Mouse (Mus musculus) megakaryocyte, embryonic 14.5 days (primary cell): Measurements from ENCODE around the gene Atp5f1. TPM values are rescaled to one million over a fixed set of nuclear protein-coding genes. Genes with fewer than 3 reads are reported as not detected.
A peak's percentile ranks its signal among the peaks of the same experiment; 100 is the strongest.
"Not testable (repeated sequence)": the region's sequence is repeated elsewhere in the genome, so short reads cannot be mapped to it uniquely, and the experiment has no call there.

ENCODE experiments used
- H3K27me3 ChIP-seq: replicated peaks from 2 replicates; pipeline ENCODE3; 2012; ENCODE audit warnings: inconsistent platforms
- H3K36me3 ChIP-seq: replicated peaks from 2 replicates; pipeline ENCODE3; 2012; ENCODE audit warnings: low read length, inconsistent platforms, mixed read lengths
- H3K4me1 ChIP-seq: 2 replicates; pipeline ENCODE4 v1.6.1; 2012; ENCODE audit warnings: inconsistent platforms
- H3K4me3 ChIP-seq: replicated peaks from 2 replicates; pipeline ENCODE3; 2012; ENCODE audit warnings: moderate library complexity, mild to moderate bottlenecking, inconsistent platforms
- H3K9me3 ChIP-seq: 2 replicates; pipeline ENCODE4 v1.6.1; 2012; ENCODE audit warnings: inconsistent platforms
- FLI1 ChIP-seq: IDR thresholded peaks from 2 replicates; pipeline ENCODE4 v1.6.1; 2012; ENCODE audit warnings: low read length, inconsistent platforms, mixed read lengths
- GATA1 ChIP-seq: IDR thresholded peaks from 3 replicates; pipeline ENCODE4 v1.6.1; 2012; ENCODE audit warnings: mixed read lengths, low read length, inconsistent platforms, borderline replicate concordance
- polyA plus RNA-seq: library from polyadenylated mRNA; stranded (reverse); fragments of >175 nt; gene quantifications from 2 replicates; pipeline ENCODE4 v1.2.3, GENCODE M21; 2012; ENCODE audit warnings: low replicate concordance; ENCODE audit not compliant: insufficient read depth

Gene Atp5f1
- 260 and 290 TPM in 2 replicates for polyA plus RNA-seq

DNA sequence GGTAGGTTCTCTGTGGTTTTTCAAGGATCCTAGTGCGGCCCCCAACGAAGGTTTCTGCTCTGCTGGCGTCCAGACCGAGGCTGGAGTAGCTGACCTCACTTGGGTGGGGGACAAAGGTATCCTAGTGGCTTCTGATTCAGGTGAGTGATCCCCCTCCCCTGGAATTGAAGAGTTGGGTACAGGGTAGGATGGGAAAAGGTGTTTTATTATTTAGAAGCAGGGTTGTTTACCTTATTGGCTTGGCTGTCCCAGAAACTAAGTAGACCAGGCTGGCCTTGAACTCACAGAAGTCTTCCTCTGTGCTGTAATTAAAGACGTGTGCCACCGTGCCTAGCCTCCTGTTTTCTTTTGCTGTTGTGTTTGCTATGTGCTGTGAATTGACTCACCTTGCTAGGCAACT is at the start of gene Atp5f1:
Gene Atp5f1 (minus strand): TSS at position 101 of the 400 bp plus-strand sequence.
- Histone ChIP-seq H3K4me1 (peaks cover 60% of the 10 kb centered on the region), H3K36me3 (peaks cover 79% of the 10 kb centered on the region), H3K4me3 (peak within 1 kb of the TSS; percentile 99), H3K27me3 (no peaks in the 10 kb centered on the region), H3K9me3 (no peaks in the 10 kb centered on the region)
- TF ChIP-seq GATA1 (no peak), FLI1 (no peak)

DNA sequence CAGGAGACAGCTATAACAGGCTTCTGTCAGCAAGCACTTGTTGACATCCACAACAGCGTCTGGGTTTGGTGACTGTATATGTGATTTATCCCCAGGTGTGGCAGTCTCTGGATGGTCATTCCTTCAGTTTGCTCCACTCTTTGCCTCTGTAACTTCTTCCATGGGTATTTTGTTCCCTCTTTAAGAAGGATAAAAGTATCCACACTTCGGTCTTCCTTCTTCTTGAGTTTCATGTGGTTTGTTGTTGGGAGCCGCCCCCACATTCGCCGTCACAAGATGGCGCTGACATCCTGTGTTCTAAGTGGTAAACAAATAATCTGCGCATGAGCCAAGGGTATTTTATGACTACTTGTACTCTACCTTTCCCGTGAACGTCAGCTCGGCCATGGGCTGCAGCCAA is 43.5 kb upstream of the Atp5f1 start:
- not testable (repeated sequence) for H3K36me3 ChIP-seq, H3K4me3 ChIP-seq, H3K9me3 ChIP-seq
- peaks cover 10% of the 10 kb centered on the region for H3K4me1 ChIP-seq
- H3K27me3 ChIP-seq = peaks cover 10% of the 10 kb centered on the region

DNA sequence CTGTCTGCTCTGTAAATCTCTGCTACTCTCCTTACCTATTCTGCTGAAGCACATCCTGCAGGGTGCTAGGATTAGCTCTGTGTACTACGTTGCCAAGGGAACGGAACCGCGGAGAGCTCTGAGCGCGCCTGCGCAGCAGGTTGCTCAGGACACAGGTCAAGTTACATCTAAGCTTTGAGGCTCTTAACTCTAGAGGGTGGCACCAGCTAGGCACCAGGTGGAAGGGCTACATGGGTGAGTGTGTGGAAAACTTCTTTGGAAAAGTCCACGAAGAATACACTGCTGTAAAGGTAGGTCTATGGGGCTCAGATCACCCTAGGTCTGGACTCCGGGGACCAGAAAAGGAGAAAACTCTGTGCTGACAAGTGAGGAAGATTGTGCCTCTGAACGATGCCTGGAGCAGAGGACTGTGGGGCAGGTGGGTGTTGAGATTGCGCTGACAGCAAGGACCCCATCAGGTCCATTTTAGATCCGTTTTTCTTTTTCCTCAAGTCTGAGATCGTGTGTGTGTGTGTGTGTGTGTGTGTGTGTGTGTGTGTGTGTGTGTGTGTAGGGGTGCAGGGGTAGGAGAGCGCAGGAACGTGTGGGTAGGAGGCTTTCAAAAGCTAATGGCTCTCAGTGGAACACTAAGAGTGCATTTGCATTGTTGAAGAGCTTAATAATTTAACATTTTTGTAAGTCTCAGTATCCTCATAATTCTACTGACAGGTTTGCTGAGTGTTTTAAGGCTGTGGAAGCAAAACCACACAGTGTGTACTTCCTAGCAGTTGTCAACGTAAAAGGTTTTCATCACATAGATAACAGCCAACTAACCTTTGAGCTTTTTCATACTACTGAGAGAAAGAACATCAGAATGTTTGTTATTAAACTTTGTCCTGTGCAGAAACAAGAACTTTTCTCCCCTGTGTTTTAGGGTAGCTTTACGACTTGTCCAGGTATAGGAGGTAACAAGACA is 41.8 kb upstream of the Atp5f1 start:
- H3K36me3 ChIP-seq = no peaks in the 10 kb centered on the region
- no peak overlapping the region for H3K4me3 ChIP-seq
- TF ChIP-seq FLI1 = no peak
- no peak for TF ChIP-seq GATA1
- peaks cover 10% of the 10 kb centered on the region for H3K27me3 ChIP-seq
- peaks cover 10% of the 10 kb centered on the region for H3K4me1 ChIP-seq
- no peaks in the 10 kb centered on the region for H3K9me3 ChIP-seq

DNA sequence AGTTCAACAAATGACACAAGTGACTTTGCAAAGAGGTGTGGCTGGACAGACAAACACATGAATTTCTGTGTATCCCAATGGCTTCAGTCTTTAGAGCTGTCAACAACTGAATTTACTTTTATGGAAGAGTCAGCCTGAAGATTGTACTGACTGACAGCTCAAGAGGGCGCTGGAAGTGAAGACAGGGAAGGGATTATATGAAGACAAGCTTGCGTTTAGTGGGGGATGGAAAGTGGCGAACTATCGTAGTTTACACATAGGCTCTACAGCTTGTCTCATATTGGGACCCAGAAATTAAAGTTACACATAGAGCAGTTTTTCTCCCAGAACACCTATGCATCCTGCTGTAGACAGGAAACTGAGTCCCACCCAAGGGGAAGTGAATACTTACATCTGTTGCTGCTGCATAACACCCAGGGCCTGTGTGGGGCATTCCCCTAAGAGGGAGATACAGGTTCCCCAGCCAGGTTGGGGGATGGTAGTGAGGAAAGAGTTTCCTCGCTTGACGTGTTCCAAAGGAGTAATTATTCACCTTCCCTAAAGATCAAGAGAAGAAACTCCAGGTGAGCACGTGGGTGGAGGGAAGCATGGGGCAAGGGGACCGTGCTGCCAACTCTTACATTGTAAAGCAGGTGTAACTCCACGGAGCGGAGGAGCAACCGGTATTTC is 40.9 kb upstream of the Atp5f1 start:
- TF ChIP-seq FLI1 = no peak
- no peak for TF ChIP-seq GATA1
- Histone ChIP-seq H3K27me3 (peaks cover 10% of the 10 kb centered on the region), H3K9me3 (no peaks in the 10 kb centered on the region), H3K4me1 (peaks cover 10% of the 10 kb centered on the region), H3K36me3 (no peaks in the 10 kb centered on the region), H3K4me3 (peak overlapping the region; percentile 36)

DNA sequence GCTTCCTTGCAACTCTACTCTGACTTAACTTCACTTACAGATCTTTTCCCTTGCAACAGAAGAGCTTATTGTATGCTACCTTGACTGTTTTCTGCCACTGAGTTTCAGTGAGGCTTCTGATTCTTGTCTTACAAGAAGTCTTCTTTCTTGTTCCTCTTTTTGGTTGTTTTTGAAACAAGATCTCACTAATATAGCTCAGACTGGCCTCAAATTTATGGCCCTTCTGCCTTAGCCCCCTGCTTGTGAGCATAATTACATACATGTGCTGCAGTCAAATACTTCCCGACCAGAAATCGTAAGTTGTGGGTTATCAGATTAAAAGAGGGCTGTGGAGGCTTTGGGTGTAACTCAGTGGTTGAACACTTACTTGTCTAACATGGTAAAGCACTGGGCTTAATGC is 34.8 kb upstream of the Atp5f1 start:
- no peak for TF ChIP-seq GATA1
- no peak for TF ChIP-seq FLI1
- H3K27me3 ChIP-seq = no peaks in the 10 kb centered on the region
- H3K4me3 ChIP-seq = no peak overlapping the region
- no peaks in the 10 kb centered on the region for H3K36me3 ChIP-seq
- H3K4me1 ChIP-seq = peaks cover 5% of the 10 kb centered on the region; the same call in 1 of the 2 replicates
- no peaks in the 10 kb centered on the region for H3K9me3 ChIP-seq

DNA sequence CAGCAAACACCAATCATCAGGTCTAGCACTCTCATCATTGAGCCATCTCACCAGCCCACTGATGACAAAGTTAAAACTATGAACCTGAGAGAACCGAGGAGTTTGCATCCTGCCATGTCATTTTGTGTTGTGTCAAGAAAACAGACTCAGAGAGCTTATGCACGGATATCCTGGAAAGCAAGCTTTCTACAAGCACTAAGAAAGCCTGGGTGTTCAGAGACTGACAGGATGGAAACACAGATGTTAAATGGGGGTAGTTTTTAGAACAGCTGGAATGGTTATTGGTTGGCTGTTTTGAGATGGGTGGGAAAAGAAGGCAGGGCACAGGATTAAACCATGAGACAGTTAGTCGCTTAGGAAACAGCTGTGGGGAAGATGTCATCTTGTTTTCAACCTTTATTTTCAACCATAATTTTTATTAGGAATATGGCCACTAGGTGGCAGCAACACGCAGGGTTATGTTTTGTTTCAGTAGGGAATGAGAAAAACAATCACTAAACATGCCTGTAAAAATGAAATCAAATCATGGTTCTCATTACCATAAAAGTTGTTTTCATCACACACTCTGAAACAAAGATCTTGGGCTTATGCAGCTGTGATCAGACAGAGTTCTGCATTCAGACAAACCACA is 31.9 kb upstream of the Atp5f1 start:
- Histone ChIP-seq H3K4me3 (no peak overlapping the region), H3K27me3 (no peaks in the 10 kb centered on the region), H3K4me1 (peaks cover 5% of the 10 kb centered on the region; the same call in 1 of the 2 replicates), H3K36me3 (no peaks in the 10 kb centered on the region), H3K9me3 (no peaks in the 10 kb centered on the region)
- no peak for TF ChIP-seq GATA1
- no peak for TF ChIP-seq FLI1

DNA sequence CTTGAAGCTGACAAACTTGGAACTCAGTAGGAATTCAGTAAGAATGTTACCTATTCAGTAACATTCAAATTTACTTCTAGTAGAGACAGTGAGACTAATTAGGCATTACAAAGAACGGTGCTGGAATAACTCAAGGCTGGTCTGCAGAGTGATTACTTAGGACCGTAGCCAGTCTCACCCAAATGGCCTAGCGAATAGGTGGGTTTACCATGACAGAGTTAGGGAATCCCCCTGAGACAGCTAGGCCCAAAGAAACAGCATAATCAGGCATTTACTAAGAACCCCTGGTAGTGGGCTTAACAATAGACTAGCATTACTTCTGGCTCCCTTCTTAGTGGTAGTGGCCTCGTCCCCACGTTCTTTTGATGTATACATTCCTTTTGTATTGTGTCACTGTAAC is 29.7 kb upstream of the Atp5f1 start:
- H3K9me3 ChIP-seq, H3K36me3 ChIP-seq, H3K4me3 ChIP-seq, H3K4me1 ChIP-seq, H3K27me3 ChIP-seq: not testable (repeated sequence)

DNA sequence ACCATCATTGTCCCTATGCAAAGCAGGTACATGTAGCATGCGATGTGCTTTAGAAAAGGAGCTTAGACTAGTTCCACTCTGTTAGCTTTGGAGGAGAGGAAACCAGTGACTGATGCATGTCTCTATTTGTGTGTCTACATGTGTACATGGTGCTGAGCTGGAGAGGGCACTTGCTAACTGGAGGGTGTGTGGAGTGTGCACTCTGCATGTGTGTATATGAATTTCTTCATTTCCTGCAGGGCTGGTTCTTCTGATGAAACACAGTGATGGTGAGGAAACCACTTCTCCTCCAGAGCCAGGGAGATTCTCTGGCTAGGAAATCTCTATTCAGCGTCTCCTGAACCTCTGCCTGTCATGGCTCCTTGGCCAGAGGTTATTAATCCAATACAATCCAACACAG is 14.3 kb upstream of the Atp5f1 start:
- TF ChIP-seq FLI1 (no peak), GATA1 (no peak)
- Histone ChIP-seq H3K4me1 (peaks cover 40% of the 10 kb centered on the region), H3K9me3 (no peaks in the 10 kb centered on the region), H3K36me3 (peaks cover 22% of the 10 kb centered on the region), H3K4me3 (peak overlapping the region; percentile 9), H3K27me3 (no peaks in the 10 kb centered on the region)

DNA sequence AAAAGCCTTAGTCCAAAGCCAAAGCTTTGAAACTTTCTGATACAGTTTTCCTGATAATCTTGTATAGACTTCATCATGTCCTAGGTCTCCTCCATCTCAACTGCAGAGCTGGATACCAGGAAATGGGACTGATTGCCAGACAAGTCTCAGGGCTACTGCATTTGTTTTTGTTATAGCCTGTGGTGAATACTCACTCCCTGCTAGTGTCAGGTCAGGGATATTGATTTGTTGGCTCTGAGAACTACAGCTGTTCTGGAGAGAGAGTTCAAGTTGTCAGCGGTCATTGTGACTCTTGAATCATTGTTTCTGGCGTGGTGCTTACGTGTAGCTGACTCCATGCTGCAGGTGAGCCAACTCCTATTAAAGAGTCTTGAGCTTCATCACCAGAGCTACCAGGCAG is 13.5 kb upstream of the Atp5f1 start, which contains the start of gene Ovgp1:
Gene Ovgp1 (plus strand): TSS at position 301 of the 400 bp plus-strand sequence.
- Histone ChIP-seq H3K27me3 (no peaks in the 10 kb centered on the region), H3K4me3 (peak within 1 kb of the TSS; percentile 9), H3K9me3 (no peaks in the 10 kb centered on the region), H3K36me3 (peaks cover 29% of the 10 kb centered on the region), H3K4me1 (peaks cover 40% of the 10 kb centered on the region)
- TF ChIP-seq GATA1 (no peak), FLI1 (no peak)
